In genomic region chr12:83271215-83271614, GRCm38 (mm10) we compare ENCODE assay signal across 14 mouse cellular contexts.
"Had no signal": no experiment of that assay in that cellular context is flagged by ENCODE, and none has a peak within 500 bp of the region (broad histone marks: within the 10 kb centered on the region; RNA-seq: fewer than 3 reads in every experiment).

No protein-coding gene starts in this region.

- H3K4me1 ChIP-seq: liver, embryonic 13.5 days; megakaryocyte, embryonic 14.5 days had no signal

- H3K36me3 ChIP-seq: limb, embryonic 12.5 days; lung, embryonic 15.5 days; midbrain, embryonic 15.5 days; neural tube, embryonic 13.5 days had no signal

- DNase-seq: layer of hippocampus, adult 9-11 months; layer of hippocampus, postnatal 36 days; liver; liver, embryonic 13.5 days; liver, postnatal 0 days; lung, postnatal 14 days; right cerebral cortex, postnatal 14 days; thymus, postnatal 36 days had no signal

- H3K27ac ChIP-seq: limb, embryonic 12.5 days; liver, embryonic 13.5 days; lung, embryonic 15.5 days; macrophage; midbrain, embryonic 15.5 days; neural tube, embryonic 13.5 days had no signal

- H3K27me3 ChIP-seq: limb, embryonic 12.5 days; liver, embryonic 13.5 days; lung, embryonic 15.5 days; megakaryocyte, embryonic 14.5 days; midbrain, embryonic 15.5 days; neural tube, embryonic 13.5 days had no signal

- H3K4me3 ChIP-seq: limb, embryonic 12.5 days; liver, embryonic 13.5 days; lung, embryonic 15.5 days; megakaryocyte, embryonic 14.5 days; midbrain, embryonic 15.5 days; neural tube, embryonic 13.5 days had no signal
